Mouse (Mus musculus) layer of hippocampus, adult 9-10 months (tissue): ENCODE measurements around the gene Apol9b.

Experiments
- DNase-seq: peaks from one replicate; pipeline ENCODE4 v3.0.0; 2022; ENCODE audit warnings: low spot score

Gene Apol9b

DNA sequence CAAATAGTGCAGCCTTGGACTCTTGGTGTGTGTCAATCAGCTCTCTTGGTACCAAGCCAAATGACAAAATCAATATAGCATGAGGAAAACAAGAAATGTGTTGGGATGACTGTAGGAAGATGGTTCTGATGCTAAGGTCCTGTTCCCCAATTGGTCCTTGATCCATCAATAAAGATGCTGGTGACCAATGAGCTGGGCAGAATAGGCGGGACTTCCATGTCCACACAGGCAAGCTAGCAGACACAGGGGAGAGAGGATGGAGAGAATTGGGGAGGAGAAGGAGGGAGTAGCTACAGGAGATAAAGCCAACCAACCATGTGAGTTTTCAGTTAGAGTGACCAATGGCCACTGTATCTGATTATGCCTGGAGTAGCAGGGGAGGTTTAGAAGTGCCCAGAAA, 17.5 kb downstream of the Apol9b start:
- DNase-seq, result no peak

DNA sequence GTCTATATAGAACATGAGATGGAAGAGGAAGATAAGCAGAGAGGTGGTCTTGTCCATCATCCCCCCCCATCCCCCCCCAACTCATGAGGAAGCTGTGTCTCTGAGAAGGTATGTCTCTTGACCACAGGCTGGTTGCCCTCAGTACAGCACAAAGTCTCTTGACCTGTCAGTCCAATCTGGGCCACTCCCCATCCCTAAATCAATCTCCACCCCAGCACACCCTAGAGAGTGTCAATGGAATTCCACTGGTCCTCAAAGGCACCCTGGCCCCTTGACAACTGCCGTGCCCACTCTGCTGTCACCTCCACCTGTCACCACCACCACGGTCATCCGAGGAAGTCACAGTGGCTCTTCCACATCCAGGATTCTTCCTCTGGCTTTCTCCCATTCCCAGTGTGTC, 19.6 kb downstream of the Apol9b start:
- DNase-seq, result no peak

DNA sequence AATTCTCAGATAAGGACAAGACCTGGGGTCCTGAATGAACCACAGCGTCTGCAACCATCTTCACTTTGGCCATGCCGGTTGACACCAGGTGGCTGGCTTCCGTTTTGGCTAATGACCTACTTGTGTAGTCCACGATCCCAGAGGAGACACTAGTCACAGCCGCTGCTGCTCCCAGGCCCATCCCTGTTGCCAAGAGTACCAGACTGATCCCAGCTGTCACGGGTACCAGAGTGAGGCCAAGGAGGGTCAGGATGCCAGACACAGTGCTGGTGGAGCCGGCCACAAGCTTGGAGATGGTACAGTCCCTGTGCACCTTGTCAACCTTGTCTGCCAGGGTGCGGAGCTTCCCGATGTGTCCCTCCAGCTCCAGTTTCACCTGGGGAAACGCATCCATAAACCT, 20.9 kb downstream of the Apol9b start:
- no peak for DNase-seq

DNA sequence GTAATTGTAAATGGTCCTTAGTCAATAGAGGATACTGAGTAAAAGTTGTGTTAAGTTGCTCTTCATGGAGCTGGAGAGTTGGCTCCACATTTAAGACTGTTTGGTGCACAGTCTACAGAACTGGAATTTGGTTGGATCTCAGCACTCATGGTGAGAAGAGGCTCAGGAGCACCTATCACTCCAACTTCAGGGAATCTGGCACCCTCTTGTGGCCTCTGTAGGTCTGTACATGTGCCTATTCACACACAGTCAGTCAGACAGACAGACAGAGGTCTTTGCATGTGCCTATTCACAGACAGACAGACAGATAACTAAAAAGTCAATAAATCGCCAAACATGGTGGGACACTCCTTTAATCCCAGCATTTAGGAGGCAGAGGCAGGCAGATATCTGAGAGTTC, 21.6 kb downstream of the Apol9b start:
- DNase-seq, result no peak

DNA sequence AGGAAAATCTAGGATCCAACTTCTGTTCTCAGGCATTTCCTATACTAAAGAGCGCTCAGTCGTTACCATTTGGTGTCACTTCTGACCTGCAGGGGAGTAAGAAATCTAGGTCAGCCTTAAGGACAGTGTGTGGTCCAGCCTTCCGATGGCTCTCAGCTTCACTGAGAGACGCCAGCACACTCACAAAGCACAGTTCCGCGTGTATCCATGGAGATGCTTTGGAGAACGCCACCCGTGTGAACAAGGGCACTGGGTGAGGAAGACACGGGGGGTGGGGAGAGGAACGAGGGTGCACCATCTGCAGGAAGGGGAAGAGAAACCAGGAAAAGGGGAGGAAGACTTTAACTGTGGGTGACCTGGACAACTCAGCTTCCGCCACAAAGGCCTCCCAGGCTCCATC, 23.6 kb downstream of the Apol9b start:
- DNase-seq, result no peak

DNA sequence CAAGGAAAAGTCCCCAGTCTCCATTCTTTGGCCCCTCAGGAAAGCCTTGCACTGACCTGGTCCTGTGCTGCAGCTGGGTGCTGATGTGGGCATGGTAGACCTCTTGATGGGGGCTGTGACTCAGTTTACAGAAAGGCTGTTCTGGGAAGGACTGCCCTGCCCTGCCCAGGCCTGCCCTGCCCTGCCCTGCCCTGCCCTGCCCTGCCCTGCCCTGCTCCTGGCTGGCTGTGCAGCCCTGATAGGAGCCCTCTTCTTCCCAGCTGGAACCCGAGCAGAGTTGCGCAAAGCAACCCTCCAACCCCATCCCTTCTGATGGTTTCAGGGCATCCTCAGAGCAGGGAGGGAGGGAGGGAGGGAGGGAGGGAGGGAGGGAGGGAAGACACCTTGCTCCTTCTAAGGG, 26.3 kb downstream of the Apol9b start:
- no peak for DNase-seq

DNA sequence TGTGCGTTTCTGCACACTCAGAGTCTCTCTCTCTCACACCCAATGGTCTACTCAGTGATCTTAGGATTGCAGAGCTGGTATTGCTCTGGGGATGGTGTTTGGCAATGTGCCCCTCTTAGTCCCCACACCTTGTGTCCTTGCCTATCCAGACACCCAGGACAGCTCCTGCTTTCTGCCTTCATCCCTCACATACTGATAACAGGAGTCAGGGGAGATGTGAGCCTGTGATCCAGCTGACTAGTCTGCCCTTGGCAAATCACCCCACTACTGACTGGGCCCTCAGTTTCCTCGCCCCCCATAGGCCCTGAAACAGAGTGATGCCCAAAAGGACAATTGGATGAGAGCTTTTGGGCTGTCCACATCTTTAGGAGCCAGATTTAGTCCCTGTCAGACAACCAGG, 27.2 kb downstream of the Apol9b start:
- no peak for DNase-seq

DNA sequence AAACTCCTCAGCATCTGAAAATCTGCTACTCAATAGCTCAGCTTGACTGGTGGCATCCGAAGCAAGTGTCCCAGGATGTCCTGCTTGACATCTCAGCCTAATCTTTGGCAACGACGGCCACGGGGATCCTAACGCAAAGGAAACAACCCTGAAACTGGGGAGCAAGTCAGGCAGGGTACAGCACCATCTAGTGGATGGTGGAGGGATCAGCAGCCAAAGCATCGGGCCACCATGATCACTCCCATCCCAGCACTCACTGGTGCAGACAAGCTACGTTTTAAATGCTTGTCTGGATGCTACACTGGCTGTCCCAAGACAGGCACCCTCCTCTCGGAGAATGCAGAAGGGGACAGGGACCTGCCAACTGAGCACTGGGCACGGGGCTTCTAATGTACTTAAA, 28.0 kb downstream of the Apol9b start, which contains the start of gene Apol8:
TSS of gene Apol8 (minus strand) at position 156 of the 400 bp plus-strand sequence.
- DNase-seq, result peak; percentile 59

DNA sequence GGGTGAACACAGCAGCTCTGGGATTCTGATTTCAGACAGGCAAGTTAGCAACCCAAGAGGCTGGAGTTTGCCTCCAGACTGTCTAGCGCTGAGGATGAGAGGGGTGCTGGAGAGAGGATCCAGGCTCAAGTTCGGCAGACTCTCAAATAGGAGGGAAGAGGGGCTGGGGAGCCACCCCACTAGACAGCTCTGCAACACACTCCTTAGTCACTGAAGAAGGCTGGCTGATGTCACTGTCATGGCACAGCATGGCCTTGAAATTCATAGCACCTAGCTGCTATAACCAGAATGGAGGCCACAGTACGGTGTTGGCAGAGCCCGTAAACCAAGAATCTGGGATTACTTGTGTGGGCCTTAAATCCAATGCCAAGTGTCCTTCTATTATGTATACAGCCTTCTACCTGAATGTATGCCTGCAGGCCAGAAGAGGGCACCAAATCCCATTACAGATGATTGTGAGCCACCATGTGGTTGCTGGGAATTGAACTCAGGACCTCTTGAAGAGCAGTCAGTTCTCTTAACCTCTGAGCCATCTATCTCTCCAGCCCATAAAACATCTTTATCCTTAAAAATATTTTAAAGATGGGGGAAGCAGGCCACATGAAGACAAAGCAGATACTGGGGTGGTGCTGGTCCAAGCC, 28.9 kb downstream of the Apol9b start:
- no peak for DNase-seq

- DNase-seq, result no peak
These were observed 31.2 kb downstream of the Apol9b start for GRCm38 (mm10) chr15:77760037-77760436.

- no peak for DNase-seq
These were observed 32.2 kb downstream of the Apol9b start for GRCm38 (mm10) chr15:77761083-77761482.

DNA sequence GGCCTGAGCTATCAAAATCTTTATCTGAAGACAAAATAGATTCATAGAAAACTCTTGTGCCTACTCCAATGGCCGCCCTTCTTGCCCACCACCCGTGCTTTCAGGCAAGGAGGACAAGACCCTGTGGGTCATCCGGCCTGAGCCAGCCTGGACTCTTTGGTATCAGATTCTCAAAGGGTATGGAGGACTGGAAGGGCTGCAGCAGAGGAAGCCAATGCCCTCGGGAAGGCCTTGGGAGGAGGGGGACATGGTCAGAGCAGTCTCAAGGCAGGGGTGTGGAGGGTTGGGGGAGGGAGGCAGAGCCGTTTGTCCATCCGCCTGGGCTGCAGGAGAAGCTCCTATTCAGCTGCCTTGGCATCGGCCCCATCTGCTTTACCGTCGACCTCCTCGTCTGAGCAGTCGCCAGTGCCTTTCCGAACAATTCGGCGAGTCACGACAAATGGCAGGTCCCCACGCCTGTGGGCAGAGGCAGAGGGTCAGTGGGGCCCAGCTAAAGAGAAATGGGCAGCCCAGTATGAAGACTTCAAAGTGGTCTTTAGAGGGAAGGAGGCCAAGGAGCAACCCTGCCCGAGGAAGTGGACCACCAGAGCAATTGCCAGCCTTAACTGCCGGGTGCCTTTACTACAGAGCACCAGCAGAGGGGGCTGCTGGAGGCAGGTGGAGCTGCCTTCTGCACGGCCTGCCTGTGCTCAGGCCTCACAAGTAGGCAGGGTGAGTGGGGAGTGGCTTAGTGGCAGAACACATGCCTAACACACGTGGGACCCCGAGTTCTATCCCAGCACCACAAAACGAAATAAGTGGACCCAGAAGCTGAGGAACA, 32.9 kb downstream of the Apol9b start:
- DNase-seq, result no peak

DNA sequence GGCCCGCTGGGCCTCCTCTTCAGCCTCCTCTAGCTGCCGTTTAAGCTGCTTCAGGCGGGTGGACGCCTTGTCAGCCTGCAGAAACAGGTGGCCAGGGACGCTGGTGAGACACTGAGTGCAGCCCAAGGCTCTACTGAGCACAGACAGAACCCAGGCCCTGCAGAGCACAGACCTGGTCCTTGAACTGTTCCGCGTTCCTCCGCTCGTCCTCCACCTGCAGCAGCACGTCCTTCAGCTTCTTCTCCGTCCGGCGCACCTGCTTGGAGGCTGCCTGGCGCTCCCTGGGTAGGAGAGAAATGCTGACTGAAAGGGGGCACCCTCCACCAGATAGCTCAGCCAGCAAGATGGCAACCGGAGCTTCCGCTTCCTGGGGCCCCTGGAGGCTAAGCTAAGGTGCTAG, 34.2 kb downstream of the Apol9b start:
- DNase-seq, result no peak

GRCm38 (mm10) chr15:77763702-77764101, 34.9 kb downstream of the Apol9b start:
- no peak for DNase-seq

DNA sequence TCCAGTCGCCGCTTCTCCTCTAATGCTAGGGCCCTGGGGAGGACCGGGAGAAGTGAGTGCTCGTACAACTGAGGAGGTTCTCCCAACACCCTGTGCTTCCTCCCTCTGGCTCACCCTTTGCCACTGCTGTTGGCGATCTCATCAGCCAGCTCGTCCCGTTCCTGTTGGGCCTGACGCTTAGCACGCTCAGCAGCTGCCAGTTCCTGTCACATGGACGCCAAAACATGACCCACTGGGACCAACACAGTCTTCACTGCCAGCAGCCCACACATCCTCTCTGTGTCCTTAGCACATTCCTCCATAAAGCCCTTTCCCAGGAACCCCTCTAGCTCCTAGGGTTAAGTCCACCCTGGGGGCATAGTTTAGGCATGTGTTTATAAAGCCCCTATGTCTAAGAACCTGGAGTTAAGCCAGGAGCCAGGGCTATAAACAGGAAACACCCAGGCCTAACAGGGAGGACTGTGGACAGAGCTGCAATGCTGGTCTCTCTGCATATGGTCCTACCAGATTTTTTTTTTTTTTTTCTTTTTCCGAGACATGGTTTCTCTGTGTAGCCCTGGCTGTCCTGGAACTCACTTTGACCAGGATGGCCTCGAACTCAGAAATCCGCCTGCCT, 35.7 kb downstream of the Apol9b start:
- no peak for DNase-seq

DNA sequence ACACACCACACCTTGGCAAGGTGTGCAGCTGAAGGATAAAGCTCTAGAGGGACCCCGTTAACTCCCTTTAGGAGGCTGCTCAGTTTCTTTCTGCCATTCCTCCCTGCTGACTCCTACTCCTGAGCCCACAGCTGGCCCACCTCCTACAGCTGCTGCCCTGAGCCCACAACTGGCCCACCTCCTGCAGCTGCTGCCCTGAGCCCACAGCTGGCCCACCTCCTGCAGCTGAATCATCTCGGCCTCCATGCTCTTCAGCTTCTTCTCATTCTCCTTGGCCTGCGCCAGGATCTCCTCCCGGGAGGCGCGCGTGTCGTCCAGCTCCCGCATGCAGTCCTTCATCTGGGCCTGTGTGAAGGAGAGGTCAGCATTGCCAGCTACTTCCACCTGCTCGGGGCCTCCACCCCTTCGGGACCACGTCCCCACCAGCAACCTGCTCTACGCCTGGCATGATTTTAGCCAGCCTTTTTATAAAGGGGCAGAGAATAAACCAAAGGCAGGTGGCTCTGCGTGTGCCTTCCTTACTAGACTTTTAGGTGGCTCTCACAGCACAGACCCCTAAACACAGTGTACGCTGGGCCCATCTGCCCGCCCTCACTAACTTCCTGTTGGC, 36.8 kb downstream of the Apol9b start:
- DNase-seq, result no peak

GRCm38 (mm10) chr15:77766981-77767380, 38.1 kb downstream of the Apol9b start:
- DNase-seq, result no peak

DNA sequence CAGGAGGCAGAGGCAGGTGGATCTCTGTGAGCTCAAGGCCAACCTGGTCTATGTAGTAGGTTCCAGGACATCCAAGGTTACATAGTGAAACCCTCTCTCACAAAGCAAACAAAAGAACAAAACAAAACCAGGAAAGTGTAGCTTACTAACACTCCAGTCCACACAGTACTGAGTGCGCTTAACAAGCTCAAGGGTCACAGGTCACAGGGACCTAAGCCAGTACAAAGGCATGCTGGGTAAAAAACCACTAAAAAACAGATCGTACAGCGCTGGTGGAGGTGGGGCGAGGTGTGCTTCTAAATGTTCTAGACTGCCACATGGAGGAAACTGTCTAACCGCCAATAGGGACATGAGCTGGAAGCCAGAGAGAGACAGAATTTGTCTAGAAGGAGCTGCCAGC, 41.5 kb downstream of the Apol9b start:
- DNase-seq, result no peak

GRCm38 (mm10) chr15:77770942-77771341, 42.1 kb downstream of the Apol9b start:
- DNase-seq, result no peak

DNA sequence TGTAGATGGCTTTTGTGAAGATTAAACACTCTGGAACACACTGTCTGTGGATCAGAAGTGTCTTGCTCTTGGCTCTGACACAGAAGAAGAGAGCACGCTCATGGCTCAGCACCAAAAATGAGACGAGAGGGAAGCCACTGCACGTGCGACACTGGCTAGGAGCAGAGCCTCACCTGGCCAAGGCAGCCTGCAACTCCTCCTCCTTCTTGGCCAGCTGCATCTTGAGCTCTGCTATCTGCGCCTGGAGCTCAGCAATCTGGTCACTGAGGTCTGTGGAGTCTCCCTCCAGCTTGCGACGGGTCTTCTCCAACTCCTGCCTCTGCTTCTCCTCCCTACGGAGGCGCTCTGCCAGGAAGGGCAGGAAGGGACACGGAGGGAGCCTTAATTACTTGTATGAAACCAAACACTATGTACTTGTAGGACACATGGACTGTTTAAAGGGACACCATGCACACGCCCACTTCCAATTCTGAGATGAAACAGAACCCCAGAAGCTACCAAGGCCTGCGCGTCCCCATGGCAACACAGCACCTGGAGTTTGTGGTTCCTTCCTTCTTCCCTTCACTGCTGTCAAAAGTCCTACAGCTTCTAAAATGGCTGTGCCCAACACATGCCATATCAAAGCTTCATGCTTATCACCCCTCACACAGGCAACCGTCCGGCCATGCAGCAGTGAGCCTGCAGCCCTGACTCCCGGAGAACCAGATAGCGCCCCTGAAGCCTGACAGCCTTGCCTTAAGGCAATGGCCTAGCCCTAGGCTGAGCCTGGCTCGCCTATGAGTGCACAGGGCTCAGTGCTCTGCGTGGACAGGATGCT, 44.5 kb downstream of the Apol9b start:
- no peak for DNase-seq

GRCm38 (mm10) chr15:77774303-77774702, 45.5 kb downstream of the Apol9b start:
- DNase-seq, result no peak
